15 mouse cellular contexts compared by ENCODE assay signal in the genomic region with DNA sequence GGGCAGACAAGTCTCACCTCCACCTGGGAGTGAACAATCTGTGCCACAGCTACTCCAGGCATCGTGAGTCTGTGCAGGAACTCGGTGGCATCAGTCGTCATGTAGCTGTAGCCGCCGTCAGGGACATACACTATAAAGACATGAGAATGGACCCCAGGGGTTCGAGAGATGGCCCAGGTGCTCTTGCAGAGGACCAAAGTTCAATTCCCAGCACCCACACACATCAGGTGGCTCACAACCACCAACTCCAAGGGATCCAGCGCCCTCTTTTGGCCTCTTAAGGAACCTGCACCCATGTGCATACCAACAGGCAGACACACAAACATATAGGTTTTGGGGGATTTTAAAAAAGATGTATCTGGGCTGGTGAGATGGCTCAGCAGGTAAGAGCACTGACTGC.
"Had no signal": no experiment of that assay in that cellular context is flagged by ENCODE, and none has a peak within 500 bp of the region (broad histone marks: within the 10 kb centered on the region; RNA-seq: fewer than 3 reads in every experiment).

No protein-coding gene starts in this region.

- H3K9ac ChIP-seq: limb, embryonic 15.5 days; neural tube, embryonic 15.5 days had no signal

- H3K27ac ChIP-seq: left cerebral cortex, adult 2 months; limb, embryonic 15.5 days; midbrain, embryonic 10.5 days; neural tube, embryonic 15.5 days had no signal

- H3K4me2 ChIP-seq: limb, embryonic 15.5 days; neural tube, embryonic 15.5 days had no signal

- H3K27me3 ChIP-seq: limb, embryonic 15.5 days; neural tube, embryonic 15.5 days had no signal

- H3K9me3 ChIP-seq: limb, embryonic 15.5 days; midbrain, embryonic 10.5 days; neural tube, embryonic 15.5 days had no signal

- H3K4me3 ChIP-seq: left cerebral cortex, adult 2 months; limb, embryonic 15.5 days; midbrain, embryonic 10.5 days; myocyte; neural tube, embryonic 15.5 days had no signal

- ATAC-seq: intestine, postnatal 0 days had no signal

- DNase-seq: kidney, postnatal 10 days; kidney, postnatal 4 days; lung, adult 18-20 months; lung, postnatal 36 days; midbrain, embryonic 14.5 days; right cerebral cortex, adult 18-20 months; right cerebral cortex, postnatal 25 days; thymus, adult 18-20 months; thymus, postnatal 14 days had no signal

- H3K4me1 ChIP-seq: limb, embryonic 15.5 days; neural tube, embryonic 15.5 days had no signal
